Mouse (Mus musculus) gastrocnemius, adult 2 months (tissue): ENCODE data around the gene Dyx1c1. TPM values are rescaled to one million over a fixed set of nuclear protein-coding genes. Genes with fewer than 3 reads are reported as not detected.

Source experiments
- DNase-seq: peaks from one replicate; pipeline ENCODE4 v3.0.0; 2022
- H3K27ac ChIP-seq: fragments of 200-600 bp; 2 replicates; pipeline ENCODE4 v1.8.1; 2022; ENCODE audit warnings: mild to moderate bottlenecking
- H3K4me3 ChIP-seq: fragments of 200-600 bp; 2 replicates; pipeline ENCODE4 v1.8.1; 2022; ENCODE audit warnings: mild to moderate bottlenecking, moderate library complexity
- CTCF ChIP-seq: fragments of 200-600 bp; IDR thresholded peaks from 2 replicates; pipeline ENCODE4 v1.8.1; 2022; ENCODE audit warnings: antibody characterized with exemption, mild to moderate bottlenecking, moderate library complexity
- intact Hi-C: fragments of 180-260 bp; cut with DNase I; formaldehyde crosslinking; loops from one replicate; pipeline ENCODE4 v1.15.1; 2025
- microRNA-seq: library from miRNA; unstranded; fragments of <30 nt; microRNA quantifications from one replicate; pipeline ENCODE4 v1.2.0, GENCODE M21; 2021
- total RNA-seq, 2 experiments: library from RNA; stranded (reverse); gene quantifications; 2 replicates each; pipeline ENCODE4 v1.2.3; 2021

The Dyx1c1 gene
- total RNA-seq, 2 experiments from 2014 or later: 0.94 to 1.4 TPM

DNA sequence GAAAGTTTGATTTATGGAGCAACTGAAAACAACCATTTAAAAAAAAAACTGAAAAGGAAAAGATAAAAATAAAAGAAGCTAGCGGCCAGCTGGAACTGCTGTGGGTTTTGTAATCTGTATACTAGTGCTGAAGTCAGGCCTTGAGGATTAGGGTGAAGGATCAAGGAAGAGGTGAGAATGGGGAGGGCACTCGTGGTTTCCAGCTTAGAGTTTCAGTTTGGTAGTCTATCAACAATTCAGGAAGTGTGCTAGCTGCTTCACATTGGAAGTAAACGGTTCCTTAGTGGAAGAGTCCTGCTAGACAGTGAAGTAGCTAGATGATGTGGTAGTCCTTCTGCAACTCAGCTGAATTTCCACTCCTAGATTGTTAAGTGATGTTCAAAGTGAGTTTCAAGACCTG lies 49.8 kb downstream of the Dyx1c1 start:
- no peak overlapping the region for H3K4me3 ChIP-seq
- no peak overlapping the region for H3K27ac ChIP-seq
- intact Hi-C loops: no loop called here

DNA sequence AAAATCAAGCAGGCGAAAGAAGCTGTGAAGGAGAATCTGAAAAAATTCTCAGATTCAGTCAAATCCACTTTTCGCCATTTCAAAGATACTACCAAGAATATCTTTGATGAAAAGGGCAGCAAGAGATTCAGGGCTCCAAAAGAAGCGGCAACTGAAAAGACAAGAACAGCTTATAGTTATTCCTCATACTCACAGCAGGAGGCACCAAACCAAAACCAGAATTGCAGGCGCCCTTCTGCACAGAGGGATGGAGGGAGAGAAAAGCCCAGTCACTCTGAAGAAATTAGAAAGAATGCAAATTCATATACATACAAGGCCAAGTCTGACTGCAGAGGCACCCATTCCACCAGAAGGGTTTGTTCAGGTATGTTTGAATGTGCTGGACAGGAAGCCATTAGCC lies 54.0 kb downstream of the Dyx1c1 start:
- Histone ChIP-seq H3K27ac (no peak overlapping the region), H3K4me3 (no peak overlapping the region)
- intact Hi-C loops: no loop called here
- no peak for TF ChIP-seq CTCF
- no peak for DNase-seq

More for the DNA sequence above, 49.8 kb downstream of the Dyx1c1 start:
- no peak for DNase-seq
- TF ChIP-seq CTCF: no peak

DNA sequence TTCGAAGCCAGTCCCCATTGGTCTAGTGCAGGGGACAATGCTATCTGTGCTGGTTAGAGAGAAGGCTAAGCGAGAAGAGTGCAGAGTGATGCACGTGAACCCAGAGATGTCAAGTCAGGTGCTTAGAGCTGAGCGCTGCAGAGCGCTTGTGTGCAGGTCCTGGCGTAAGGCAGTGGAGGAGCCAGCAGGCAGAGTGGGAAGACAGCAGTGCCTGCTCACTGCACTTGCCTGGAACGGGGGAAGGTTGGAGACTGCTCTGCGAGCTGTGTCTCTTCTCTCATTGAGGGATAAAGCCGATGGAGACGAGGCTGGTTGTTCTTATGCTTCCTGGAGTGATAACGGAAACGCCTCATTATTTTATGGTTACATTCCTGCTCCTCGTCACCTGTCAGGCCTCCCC lies 56.1 kb downstream of the Dyx1c1 start:
- H3K4me3 ChIP-seq: no peak overlapping the region
- DNase-seq: no peak

DNA sequence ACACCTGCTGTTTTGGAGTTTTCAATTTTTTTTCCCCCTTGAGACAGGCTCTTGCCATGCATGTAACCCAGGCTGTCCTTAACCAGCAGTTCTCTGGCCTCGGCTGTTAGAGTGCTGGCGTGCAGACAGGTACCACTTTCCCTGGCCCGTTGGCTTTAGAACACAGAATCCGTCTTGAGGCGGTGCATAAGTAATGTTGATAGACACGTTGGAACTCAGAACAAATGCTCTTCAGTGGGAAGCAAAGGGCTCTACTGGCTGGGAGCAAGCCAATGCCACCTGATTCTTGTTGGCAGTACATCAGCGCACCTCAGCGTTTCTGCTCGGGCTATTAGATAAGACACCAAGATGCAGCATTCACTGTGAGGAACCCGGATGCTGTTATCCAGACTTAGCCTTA lies 61.3 kb downstream of the Dyx1c1 start:
- DNase-seq: peak; percentile 23
- no peak for TF ChIP-seq CTCF
- no peak overlapping the region for H3K4me3 ChIP-seq
- intact Hi-C loops: no loop called here
- H3K27ac ChIP-seq: no peak overlapping the region

More for the DNA sequence above, 56.1 kb downstream of the Dyx1c1 start:
- intact Hi-C loops: no loop called here
- no peak for TF ChIP-seq CTCF
- H3K27ac ChIP-seq: no peak overlapping the region

DNA sequence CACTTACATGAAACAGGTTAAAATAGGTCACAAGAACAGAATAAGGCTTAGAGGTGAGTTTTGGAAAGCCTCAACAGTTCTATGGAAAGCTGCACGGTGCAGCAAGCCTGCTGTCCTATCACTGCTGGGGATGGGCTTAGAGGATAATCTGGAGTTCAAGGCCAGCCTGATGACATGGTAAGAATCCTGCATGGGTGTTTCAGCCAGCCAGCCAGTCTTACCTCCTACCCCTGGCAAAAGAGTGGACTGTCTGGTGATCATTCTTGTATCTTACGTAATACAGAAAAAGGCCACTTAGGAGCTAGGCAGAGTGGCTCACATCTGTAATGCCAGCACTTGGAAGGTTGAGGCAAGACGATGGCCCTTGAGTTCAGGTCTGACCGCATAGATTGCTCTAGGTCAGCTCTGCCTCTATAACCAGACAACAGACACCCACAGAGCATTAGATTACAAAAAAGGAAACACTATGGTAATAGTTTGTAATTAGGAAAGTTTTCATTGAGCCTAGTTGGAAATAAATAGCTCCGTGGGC lies 62.0 kb downstream of the Dyx1c1 start:
- H3K4me3 ChIP-seq: no peak overlapping the region
- TF ChIP-seq CTCF: no peak
- intact Hi-C loops: no loop called here
- H3K27ac ChIP-seq: no peak overlapping the region
- DNase-seq: no peak

Small RNA genes lying within 50 kb of the gene (microRNA-seq; reads per million reads assigned to microRNA genes)
- gene Gm27353: not detected

Other genes with a start within 250 kb of the Dyx1c1 start
- gene Prtg, start 151.9 kb upstream of the Dyx1c1 start, total RNA-seq: under 1 TPM; 0.15 to 0.31 TPM
- 10 to 100 TPM; 11.6 to 15.4 TPM for gene Pygo1, start 33.1 kb upstream of the Dyx1c1 start, total RNA-seq
- not detected for gene Gm44503, start 67 bp downstream of the Dyx1c1 start, total RNA-seq
- gene Ccpg1os, start 26.6 kb downstream of the Dyx1c1 start, total RNA-seq: 10 to 100 TPM in 1 of 2 experiments, 1 to 10 TPM in 1; 8.8 to 11.8 TPM
- gene Ccpg1, start 26.6 kb downstream of the Dyx1c1 start, total RNA-seq: 10 to 100 TPM; 76.1 to 95.7 TPM
- 1 to 10 TPM; 3.4 to 4.1 TPM for gene Pigb, start 81.6 kb downstream of the Dyx1c1 start, total RNA-seq
- 1 to 10 TPM; 2.1 TPM for gene Rab27a, start 86.1 kb downstream of the Dyx1c1 start, total RNA-seq
- gene Khdc3, start 143.1 kb downstream of the Dyx1c1 start, total RNA-seq: not detected
- not detected for gene Gm20509, start 143.7 kb downstream of the Dyx1c1 start, total RNA-seq
- 10 to 100 TPM; 37.3 to 45.4 TPM for gene Rsl24d1, start 154.6 kb downstream of the Dyx1c1 start, total RNA-seq